Comparison of ENCODE assay signal across 20 mouse cellular contexts in the genomic region with DNA sequence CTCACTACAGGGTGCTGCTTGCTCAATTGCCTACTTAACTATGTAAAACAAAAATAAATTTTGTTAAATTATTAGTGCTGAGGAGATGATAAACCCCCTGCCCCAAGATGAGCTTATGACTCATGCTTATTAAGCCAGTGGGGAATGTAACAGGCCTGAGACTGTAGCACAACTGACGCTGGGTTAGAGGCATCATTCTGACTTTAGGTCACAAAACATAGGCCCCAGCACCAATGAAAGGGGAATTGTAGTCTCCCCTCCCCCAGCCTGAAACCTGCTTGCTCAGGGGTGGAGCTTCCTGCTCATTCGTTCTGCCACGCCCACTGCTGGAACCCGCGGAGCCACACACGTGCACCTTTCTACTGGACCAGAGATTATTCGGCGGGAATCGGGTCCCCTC. TPM values are rescaled to one million over a fixed set of nuclear protein-coding genes. Genes with fewer than 3 reads are reported as not detected.
DNase-seq lines count a peak whose midpoint lies in the region; ATAC-seq and TF ChIP-seq lines count a peak whose summit lies in the region.
"Had no signal": no experiment of that assay in that cellular context is flagged by ENCODE, and none has a peak within 500 bp of the region (broad histone marks: within the 10 kb centered on the region; RNA-seq: fewer than 3 reads in every experiment).

No protein-coding gene starts in this region.

- intact Hi-C loops in heart, postnatal 25 days (cut with DNase I) = no loop called here

- peak; percentile 58 for DNase-seq in heart, embryonic 10.5 days (ENCODE audit: low spot score)
- no peak for DNase-seq in heart, postnatal 25 days (ENCODE audit: low spot score)
- peak; percentile 22 for DNase-seq in thymus, postnatal 25 days
- no peak for DNase-seq in thymus, postnatal 10 days (ENCODE audit: low spot score in 2 of 2)
- DNase-seq in ES-E14 (ENCODE audit: low read depth, low spot score) = no peak
- peak; percentile 45 for DNase-seq in naive thymus-derived CD4-positive, alpha-beta T cell, adult 2 months (ENCODE audit: low read depth)
- DNase-seq: adrenal gland, postnatal 14 days; cerebellum, adult 11-12 months; cerebellum, adult 9-10 months; cerebellum, postnatal 25 days; gastrocnemius, adult 2 months; gastrocnemius, postnatal 36 days; heart, postnatal 14 days had no signal

- no peak overlapping the region for H3K4me2 ChIP-seq in forebrain, embryonic 12.5 days
- H3K4me2 ChIP-seq: heart, embryonic 15.5 days; hindbrain, embryonic 14.5 days had no signal

- ATAC-seq in forebrain, embryonic 12.5 days (ENCODE audit: low FRiP score) = no peak
- ATAC-seq: forebrain, embryonic 14.5 days; intestine, embryonic 16.5 days had no signal

- H3K27ac ChIP-seq in heart, embryonic 10.5 days = no peak overlapping the region
- no peak overlapping the region for H3K27ac ChIP-seq in ES-E14 (ENCODE audit: insufficient read depth, low read depth, low read length, poor library complexity, severe bottlenecking)
- no peak overlapping the region for H3K27ac ChIP-seq in forebrain, embryonic 12.5 days
- H3K27ac ChIP-seq: embryonic facial prominence, embryonic 10.5 days; gastrocnemius, adult 2 months; heart, embryonic 15.5 days; hindbrain, embryonic 10.5 days; hindbrain, embryonic 14.5 days had no signal

- peaks cover 18% of the 10 kb centered on the region; the same call in 1 of the 2 replicates for H3K27me3 ChIP-seq in heart, embryonic 10.5 days (ENCODE audit: insufficient read depth, poor library complexity, severe bottlenecking)
- H3K27me3 ChIP-seq in forebrain, embryonic 12.5 days = peaks cover 18% of the 10 kb centered on the region

- in situ Hi-C loops in ES-E14 (cut with MboI; ENCODE audit: low sequenced_read_pairs in 2 of 2, unreplicated experiment in 2 of 2) = loop anchor here (10.0 kb wide), 1 partner anchor 147 kb away; no protein-coding TSS in a partner anchor

- no peaks in the 10 kb centered on the region for H3K9me3 ChIP-seq in heart, embryonic 10.5 days
- no peaks in the 10 kb centered on the region for H3K9me3 ChIP-seq in ES-E14 (ENCODE audit: control insufficient read depth, insufficient read depth, low read depth, low read length)
- H3K9me3 ChIP-seq in forebrain, embryonic 12.5 days = no peaks in the 10 kb centered on the region
- H3K9me3 ChIP-seq: embryonic facial prominence, embryonic 10.5 days; heart, embryonic 15.5 days; hindbrain, embryonic 10.5 days had no signal

- no peaks in the 10 kb centered on the region for H3K36me3 ChIP-seq in heart, embryonic 10.5 days
- H3K36me3 ChIP-seq in ES-E14 (ENCODE audit: control insufficient read depth, insufficient read depth, low read length, poor library complexity, severe bottlenecking) = no peaks in the 10 kb centered on the region
- H3K36me3 ChIP-seq in forebrain, embryonic 12.5 days (replicated peaks) = no peaks in the 10 kb centered on the region
- H3K36me3 ChIP-seq: embryonic facial prominence, embryonic 10.5 days; heart, embryonic 15.5 days; hindbrain, embryonic 10.5 days had no signal

- peaks cover 10% of the 10 kb centered on the region for H3K4me1 ChIP-seq in heart, embryonic 10.5 days
- H3K4me1 ChIP-seq in ES-E14 (ENCODE audit: control insufficient read depth in 2 of 2, insufficient read depth in 2 of 2, low read length in 2 of 2, poor library complexity in 1 of 2) = peaks cover 12 to 16% of the 10 kb centered on the region in 2 experiments
- H3K4me1 ChIP-seq in forebrain, embryonic 12.5 days = peaks cover 13% of the 10 kb centered on the region

- H3K9ac ChIP-seq in ES-E14 (ENCODE audit: insufficient read depth, low read depth, low read length, poor library complexity, severe bottlenecking) = peak overlapping the region; percentile 32; the same call in 1 of the 2 replicates
- no peak overlapping the region for H3K9ac ChIP-seq in forebrain, embryonic 12.5 days
- H3K9ac ChIP-seq: heart, embryonic 15.5 days; hindbrain, embryonic 14.5 days had no signal

- WGBS in heart, embryonic 10.5 days = 24% methylated on average over 9 of the region's 9 CpGs
- 18% methylated on average over 9 of the region's 9 CpGs for WGBS in forebrain, embryonic 12.5 days

- H3K4me3 ChIP-seq in heart, embryonic 10.5 days = no peak overlapping the region
- H3K4me3 ChIP-seq in ES-E14 (ENCODE audit: insufficient read depth in 1 of 2, low read depth in 1 of 2, low read length in 2 of 2, poor library complexity in 1 of 2, severe bottlenecking in 1 of 2) = no peak overlapping the region
- H3K4me3 ChIP-seq in forebrain, embryonic 12.5 days (replicated peaks) = no peak overlapping the region
- H3K4me3 ChIP-seq: embryonic facial prominence, embryonic 10.5 days; gastrocnemius, adult 2 months; heart, embryonic 15.5 days; hindbrain, embryonic 10.5 days had no signal

TF ChIP-seq in ES-E14, 5 proteins besides CTCF, POLR2A, EP300 and RAD21:
- TF ChIP-seq MAFK (IDR thresholded peaks at IDR 0.05; ENCODE audit: insufficient read depth, low read depth, low read length) = no peak
- TF ChIP-seq ZC3H11A (IDR thresholded peaks at IDR 0.05; ENCODE audit: borderline replicate concordance, low read depth, low read length) = no peak
- no peak for TF ChIP-seq CHD2 (IDR thresholded peaks at IDR 0.05; ENCODE audit: low read depth, low read length)
- TF ChIP-seq HCFC1 (IDR thresholded peaks at IDR 0.05; ENCODE audit: borderline replicate concordance, insufficient read depth, low read length) = no peak
- no peak for TF ChIP-seq ZNF384 (IDR thresholded peaks at IDR 0.05; ENCODE audit: low read depth, low read length)

RNA-seq across cellular contexts. Expression of gene Grid1, which starts 48.3 kb away (rescaled TPM):
- polyA plus RNA-seq in heart, embryonic 10.5 days (2016; fragmentation: Nextera tagmentation; extraction: Ambion mirVana) = 0.16 and 0.59 TPM in 2 replicates
- not detected for total RNA-seq in heart, postnatal 25 days (2021)
- total RNA-seq in ES-E14 (2012; rRNA removed) = 0.26 and 0.54 TPM in 2 replicates
- polyA plus RNA-seq in forebrain, embryonic 12.5 days (2016; fragmentation: Nextera tagmentation; extraction: Ambion mirVana) = 0.90 and 1.5 TPM in 2 replicates
- total RNA-seq: gastrocnemius, adult 2 months; gastrocnemius, postnatal 36 days; heart, postnatal 14 days had no signal

Comparison
In these comparisons a context has a peak if more than half of its experiments do, and no peak if none do; other contexts are left out.
1. DNase-seq: peak in heart, embryonic 10.5 days (single experiment), thymus, postnatal 25 days (single experiment) and naive thymus-derived CD4-positive, alpha-beta T cell, adult 2 months (single experiment); none in heart, postnatal 25 days (single experiment), thymus, postnatal 10 days (0 of 2) and ES-E14 (single experiment).